Mouse (Mus musculus): ENCODE measurements around the gene Gm3106. TPM values are rescaled to one million over a fixed set of nuclear protein-coding genes. Genes with fewer than 3 reads are reported as not detected.
"Not testable (repeated sequence)": the region's sequence is repeated elsewhere in the genome, so short reads cannot be mapped to it uniquely, and the experiment has no call there.

Gene Gm3106
- polyA plus RNA-seq (2015; fragmentation: Nextera tagmentation; extraction: Ambion mirVana), result not detected in 2 replicates

DNA sequence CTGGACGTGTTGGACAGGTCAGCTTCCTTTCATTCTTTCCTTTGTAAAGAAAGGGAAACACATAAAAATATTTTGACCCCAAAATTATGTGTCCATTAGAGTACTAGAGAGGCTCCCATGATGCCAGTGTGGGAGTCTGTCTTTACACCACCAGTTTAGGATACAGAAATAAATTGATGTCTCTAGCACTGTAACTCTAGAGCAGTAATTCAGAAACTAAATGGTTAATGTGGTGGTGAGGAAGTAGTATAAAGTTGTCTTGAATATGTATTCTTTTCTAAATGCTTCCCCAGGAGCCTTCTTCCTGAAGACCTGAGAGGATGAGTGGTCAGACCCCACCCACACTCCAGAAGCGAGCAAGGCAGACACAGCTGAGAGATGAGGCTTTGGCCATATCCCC is at the start of gene Gm3106:
Gene Gm3106, plus strand, starts transcription at position 301 of the 400 bp plus-strand sequence.
- not testable (repeated sequence) for H3K27me3 ChIP-seq; H3K36me3 ChIP-seq; ATAC-seq (ENCODE audit: low read depth); H3K4me1 ChIP-seq (replicated peaks); H3K4me3 ChIP-seq; H3K4me2 ChIP-seq; H3K9ac ChIP-seq; H3K9me3 ChIP-seq; H3K27ac ChIP-seq (replicated peaks)
- WGBS, result no CpG with 5 or more reads among the region's 2 CpGs

Other genes starting within 250 kb of the Gm3106 start
- not detected in 2 replicates for gene BC061212, start 147.5 kb upstream of the Gm3106 start, polyA plus RNA-seq (2015; fragmentation: Nextera tagmentation; extraction: Ambion mirVana)
- gene Gm6351, start 141.6 kb upstream of the Gm3106 start, polyA plus RNA-seq (2015; fragmentation: Nextera tagmentation; extraction: Ambion mirVana), result not detected in 2 replicates
- gene A430089I19Rik, start 88.8 kb downstream of the Gm3106 start, polyA plus RNA-seq (2015; fragmentation: Nextera tagmentation; extraction: Ambion mirVana), result not detected in 2 replicates
- not detected in 2 replicates for gene Gm6502, start 96.4 kb downstream of the Gm3106 start, polyA plus RNA-seq (2015; fragmentation: Nextera tagmentation; extraction: Ambion mirVana)
- gene AA792892, start 121.7 kb downstream of the Gm3106 start, polyA plus RNA-seq (2015; fragmentation: Nextera tagmentation; extraction: Ambion mirVana), result not detected in 2 replicates
- not detected in 2 replicates for gene Gm7682, start 227.8 kb downstream of the Gm3106 start, polyA plus RNA-seq (2015; fragmentation: Nextera tagmentation; extraction: Ambion mirVana)